Mouse (Mus musculus): Measurements from ENCODE around the gene Hspb6. TPM values are rescaled to one million over a fixed set of nuclear protein-coding genes. Genes with fewer than 3 reads are reported as not detected.

Gene Hspb6
- polyA plus RNA-seq, 1 experiment: 19.0 TPM

GRCm38 (mm10) chr7:30585170-30585569 lies 33.2 kb downstream of the Hspb6 start:
- no peaks in the 10 kb centered on the region for H3K4me1 ChIP-seq (ENCODE audit: control insufficient read depth, insufficient read depth, low read length)
- TF ChIP-seq POLR2A (IDR thresholded peaks at IDR 0.05; ENCODE audit: borderline replicate concordance, control insufficient read depth, low read depth, low read length): peak; percentile 20; the same call in 1 of the 2 replicates
- TF ChIP-seq CTCF (IDR thresholded peaks at IDR 0.05; ENCODE audit: control insufficient read depth, insufficient read depth, low read length): no peak
- 94% methylated on average over 7 of the region's 7 CpGs for WGBS
- H3K4me3 ChIP-seq (replicated peaks; ENCODE audit: control insufficient read depth, low read depth, low read length): no peak overlapping the region
- H3K27ac ChIP-seq (ENCODE audit: control insufficient read depth, insufficient read depth, low read depth, low read length, poor library complexity): no peak overlapping the region

- no peak overlapping the region for H3K4me3 ChIP-seq (replicated peaks; ENCODE audit: control insufficient read depth, low read depth, low read length)
- no peaks in the 10 kb centered on the region for H3K4me1 ChIP-seq (ENCODE audit: control insufficient read depth, insufficient read depth, low read length)
- H3K27ac ChIP-seq (ENCODE audit: control insufficient read depth, insufficient read depth, low read depth, low read length, poor library complexity): no peak overlapping the region; the same call in 1 of the 2 replicates
- TF ChIP-seq POLR2A (IDR thresholded peaks at IDR 0.05; ENCODE audit: borderline replicate concordance, control insufficient read depth, low read depth, low read length) (no peak), CTCF (IDR thresholded peaks at IDR 0.05; ENCODE audit: control insufficient read depth, insufficient read depth, low read length) (no peak)
- 93% methylated on average over 28 of the region's 28 CpGs for WGBS
These were observed 34.6 kb downstream of the Hspb6 start for GRCm38 (mm10) chr7:30586455-30587020.

GRCm38 (mm10) chr7:30587842-30588667 lies 36.1 kb downstream of the Hspb6 start:
- Histone ChIP-seq H3K4me1 (ENCODE audit: control insufficient read depth, insufficient read depth, low read length) (peaks cover under 1% of the 10 kb centered on the region; the same call in 1 of the 2 replicates), H3K27ac (ENCODE audit: control insufficient read depth, insufficient read depth, low read depth, low read length, poor library complexity) (peak overlapping the region; percentile 90), H3K4me3 (replicated peaks; ENCODE audit: control insufficient read depth, low read depth, low read length) (peak overlapping the region; percentile 96)
- no peak for TF ChIP-seq CTCF (IDR thresholded peaks at IDR 0.05; ENCODE audit: control insufficient read depth, insufficient read depth, low read length)
- TF ChIP-seq POLR2A (IDR thresholded peaks at IDR 0.05; ENCODE audit: borderline replicate concordance, control insufficient read depth, low read depth, low read length): no peak
- WGBS: 1% methylated on average over 67 of the region's 67 CpGs

- whole genome bisulfite sequencing: under 1% methylated on average over 63 of the region's 68 CpGs
- TF ChIP-seq POLR2A (IDR thresholded peaks at IDR 0.05; ENCODE audit: borderline replicate concordance, control insufficient read depth, low read depth, low read length): peak; percentile 42; the same call in 1 of the 2 replicates
- no peak; the same call in 1 of the 2 replicates for TF ChIP-seq CTCF (IDR thresholded peaks at IDR 0.05; ENCODE audit: control insufficient read depth, insufficient read depth, low read length)
These were observed 36.9 kb downstream of the Hspb6 start, which contains the start of gene Kmt2b for GRCm38 (mm10) chr7:30588676-30589434. TSS of gene Kmt2b (minus strand) at chr7:30588726.

GRCm38 (mm10) chr7:30589435-30590301 lies 37.7 kb downstream of the Hspb6 start:
- TF ChIP-seq CTCF (IDR thresholded peaks at IDR 0.05; ENCODE audit: control insufficient read depth, insufficient read depth, low read length) (peak; percentile 84), POLR2A (IDR thresholded peaks at IDR 0.05; ENCODE audit: borderline replicate concordance, control insufficient read depth, low read depth, low read length) (no peak)
- WGBS: 28% methylated on average over 40 of the region's 40 CpGs
- Histone ChIP-seq H3K4me3 (replicated peaks; ENCODE audit: control insufficient read depth, low read depth, low read length) (peak overlapping the region; percentile 70), H3K27ac (ENCODE audit: control insufficient read depth, insufficient read depth, low read depth, low read length, poor library complexity) (peak overlapping the region; percentile 38), H3K4me1 (ENCODE audit: control insufficient read depth, insufficient read depth, low read length) (peaks cover 3% of the 10 kb centered on the region; the same call in 1 of the 2 replicates)

More at GRCm38 (mm10) chr7:30588676-30589434, 36.9 kb downstream of the Hspb6 start, which contains the start of gene Kmt2b:
- H3K4me1 ChIP-seq (ENCODE audit: control insufficient read depth, insufficient read depth, low read length): peaks cover 1% of the 10 kb centered on the region; the same call in 1 of the 2 replicates
- H3K4me3 ChIP-seq (replicated peaks; ENCODE audit: control insufficient read depth, low read depth, low read length): peak within 1 kb of the TSS; percentile 96
- H3K27ac ChIP-seq (ENCODE audit: control insufficient read depth, insufficient read depth, low read depth, low read length, poor library complexity): peak within 1 kb of the TSS; percentile 90

GRCm38 (mm10) chr7:30590927-30591604 lies 39.1 kb downstream of the Hspb6 start:
- Histone ChIP-seq H3K4me1 (ENCODE audit: control insufficient read depth, insufficient read depth, low read length) (peaks cover 3% of the 10 kb centered on the region; the same call in 1 of the 2 replicates), H3K27ac (ENCODE audit: control insufficient read depth, insufficient read depth, low read depth, low read length, poor library complexity) (no peak overlapping the region), H3K4me3 (replicated peaks; ENCODE audit: control insufficient read depth, low read depth, low read length) (no peak overlapping the region)
- TF ChIP-seq CTCF (IDR thresholded peaks at IDR 0.05; ENCODE audit: control insufficient read depth, insufficient read depth, low read length) (no peak), POLR2A (IDR thresholded peaks at IDR 0.05; ENCODE audit: borderline replicate concordance, control insufficient read depth, low read depth, low read length) (no peak)
- WGBS: 92% methylated on average over 9 of the region's 9 CpGs

GRCm38 (mm10) chr7:30591605-30591951 lies 39.6 kb downstream of the Hspb6 start:
- Histone ChIP-seq H3K4me3 (replicated peaks; ENCODE audit: control insufficient read depth, low read depth, low read length) (no peak overlapping the region), H3K27ac (ENCODE audit: control insufficient read depth, insufficient read depth, low read depth, low read length, poor library complexity) (no peak overlapping the region), H3K4me1 (ENCODE audit: control insufficient read depth, insufficient read depth, low read length) (peaks cover 3% of the 10 kb centered on the region; the same call in 1 of the 2 replicates)
- 90% methylated on average over 4 of the region's 4 CpGs for WGBS
- TF ChIP-seq POLR2A (IDR thresholded peaks at IDR 0.05; ENCODE audit: borderline replicate concordance, control insufficient read depth, low read depth, low read length): no peak
- TF ChIP-seq CTCF (IDR thresholded peaks at IDR 0.05; ENCODE audit: control insufficient read depth, insufficient read depth, low read length): no peak
